Mouse (Mus musculus) ES-Bruce4 (cell line): ENCODE data around the gene Atp5c1.

Experiments used
- CTCF ChIP-seq: IDR thresholded peaks from one replicate; pipeline ENCODE4 v1.8.1; 2011; ENCODE audit warnings: low read depth, low read length
- POLR2A ChIP-seq: IDR thresholded peaks from one replicate; pipeline ENCODE4 v1.8.1; 2011; ENCODE audit warnings: low read length; ENCODE audit not compliant: insufficient read depth

DNA sequence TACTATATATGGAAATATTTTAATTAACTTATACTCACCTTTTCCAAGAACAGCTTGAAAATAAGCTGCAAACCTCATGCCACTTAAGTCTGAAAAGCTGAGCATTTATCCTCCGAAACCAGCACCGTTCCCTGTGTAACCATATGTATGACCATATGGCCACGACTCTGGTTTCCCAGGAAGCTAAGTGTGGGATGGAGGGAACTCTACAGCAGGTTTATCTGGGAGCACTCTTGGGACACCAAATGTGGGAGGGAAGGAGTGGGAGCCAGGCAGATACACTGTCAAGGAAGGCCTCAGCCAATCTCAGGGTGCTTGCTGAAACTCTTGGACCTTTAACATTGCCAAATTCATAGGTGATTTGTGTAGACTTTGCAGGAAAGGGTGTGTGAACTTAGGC, 29.4 kb downstream of the Atp5c1 start:
- TF ChIP-seq CTCF (no peak), POLR2A (no peak)
